Mouse (Mus musculus): ENCODE measurements around the gene Sycp3. TPM values are rescaled to one million over a fixed set of nuclear protein-coding genes. Genes with fewer than 3 reads are reported as not detected.
"Not testable (repeated sequence)": the region's sequence is repeated elsewhere in the genome, so short reads cannot be mapped to it uniquely, and the experiment has no call there.

Sycp3 gene
- polyA plus RNA-seq, 1 experiment = not detected

GRCm38 (mm10) chr10:88505256-88505655 is 45.9 kb downstream of the Sycp3 start:
- no peak overlapping the region for H3K27ac ChIP-seq (ENCODE audit: insufficient read depth, low read depth, low read length)
- TF ChIP-seq POLR2A (IDR thresholded peaks at IDR 0.05; ENCODE audit: insufficient read depth, low read depth, low read length) = no peak
- no peak for TF ChIP-seq CTCF (IDR thresholded peaks at IDR 0.05; ENCODE audit: insufficient read depth, low read depth, low read length)
- H3K4me3 ChIP-seq (ENCODE audit: insufficient read depth, low read depth, low read length) = no peak overlapping the region
- 86% methylated on average over 5 of the region's 5 CpGs for WGBS
- peaks cover 4% of the 10 kb centered on the region; the same call in 1 of the 2 replicates for H3K4me1 ChIP-seq (ENCODE audit: control insufficient read depth, insufficient read depth, low read length)

GRCm38 (mm10) chr10:88507691-88508143 is 48.3 kb downstream of the Sycp3 start:
- Histone ChIP-seq H3K4me3 (ENCODE audit: insufficient read depth, low read depth, low read length) (no peak overlapping the region), H3K4me1 (ENCODE audit: control insufficient read depth, insufficient read depth, low read length) (no peaks in the 10 kb centered on the region), H3K27ac (ENCODE audit: insufficient read depth, low read depth, low read length) (no peak overlapping the region)
- 94% methylated on average over 7 of the region's 7 CpGs for WGBS
- TF ChIP-seq CTCF (IDR thresholded peaks at IDR 0.05; ENCODE audit: insufficient read depth, low read depth, low read length) = no peak
- no peak for TF ChIP-seq POLR2A (IDR thresholded peaks at IDR 0.05; ENCODE audit: insufficient read depth, low read depth, low read length)

GRCm38 (mm10) chr10:88510503-88511271 is 51.3 kb downstream of the Sycp3 start:
- no peak overlapping the region for H3K27ac ChIP-seq (ENCODE audit: insufficient read depth, low read depth, low read length)
- WGBS = 58% methylated on average over 12 of the region's 12 CpGs
- H3K4me1 ChIP-seq (ENCODE audit: control insufficient read depth, insufficient read depth, low read length) = no peaks in the 10 kb centered on the region
- TF ChIP-seq POLR2A (IDR thresholded peaks at IDR 0.05; ENCODE audit: insufficient read depth, low read depth, low read length) (no peak), CTCF (IDR thresholded peaks at IDR 0.05; ENCODE audit: insufficient read depth, low read depth, low read length) (no peak)
- no peak overlapping the region for H3K4me3 ChIP-seq (ENCODE audit: insufficient read depth, low read depth, low read length)

GRCm38 (mm10) chr10:88511355-88511754 is 52.0 kb downstream of the Sycp3 start:
- H3K4me3 ChIP-seq (ENCODE audit: insufficient read depth, low read depth, low read length) = no peak overlapping the region
- no peak overlapping the region for H3K27ac ChIP-seq (ENCODE audit: insufficient read depth, low read depth, low read length)
- no peak for TF ChIP-seq POLR2A (IDR thresholded peaks at IDR 0.05; ENCODE audit: insufficient read depth, low read depth, low read length)
- no peak for TF ChIP-seq CTCF (IDR thresholded peaks at IDR 0.05; ENCODE audit: insufficient read depth, low read depth, low read length)
- WGBS = 88% methylated on average over 9 of the region's 9 CpGs
- no peaks in the 10 kb centered on the region for H3K4me1 ChIP-seq (ENCODE audit: control insufficient read depth, insufficient read depth, low read length)

GRCm38 (mm10) chr10:88513574-88514135 is 54.3 kb downstream of the Sycp3 start:
- H3K27ac ChIP-seq (ENCODE audit: insufficient read depth, low read depth, low read length) = no peak overlapping the region
- no peaks in the 10 kb centered on the region for H3K4me1 ChIP-seq (ENCODE audit: control insufficient read depth, insufficient read depth, low read length)
- no peak overlapping the region for H3K4me3 ChIP-seq (ENCODE audit: insufficient read depth, low read depth, low read length)
- TF ChIP-seq CTCF (IDR thresholded peaks at IDR 0.05; ENCODE audit: insufficient read depth, low read depth, low read length) = no peak
- no peak for TF ChIP-seq POLR2A (IDR thresholded peaks at IDR 0.05; ENCODE audit: insufficient read depth, low read depth, low read length)
- 82% methylated on average over 8 of the region's 8 CpGs for WGBS

GRCm38 (mm10) chr10:88514495-88514894 is 55.1 kb downstream of the Sycp3 start:
- TF ChIP-seq CTCF (IDR thresholded peaks at IDR 0.05; ENCODE audit: insufficient read depth, low read depth, low read length) = no peak
- no peak for TF ChIP-seq POLR2A (IDR thresholded peaks at IDR 0.05; ENCODE audit: insufficient read depth, low read depth, low read length)
- H3K27ac ChIP-seq (ENCODE audit: insufficient read depth, low read depth, low read length) = no peak overlapping the region
- no peaks in the 10 kb centered on the region for H3K4me1 ChIP-seq (ENCODE audit: control insufficient read depth, insufficient read depth, low read length)
- no peak overlapping the region for H3K4me3 ChIP-seq (ENCODE audit: insufficient read depth, low read depth, low read length)
- WGBS = 48% methylated on average over 2 of the region's 2 CpGs

GRCm38 (mm10) chr10:88515049-88515448 is 55.7 kb downstream of the Sycp3 start:
- not testable (repeated sequence) for H3K27ac ChIP-seq (ENCODE audit: insufficient read depth, low read depth, low read length); H3K4me3 ChIP-seq (ENCODE audit: insufficient read depth, low read depth, low read length); H3K4me1 ChIP-seq (ENCODE audit: control insufficient read depth, insufficient read depth, low read length)
- 88% methylated on average over 7 of the region's 7 CpGs for WGBS

- Histone ChIP-seq H3K27ac (ENCODE audit: insufficient read depth, low read depth, low read length) (no peak overlapping the region), H3K4me1 (ENCODE audit: control insufficient read depth, insufficient read depth, low read length) (no peaks in the 10 kb centered on the region), H3K4me3 (ENCODE audit: insufficient read depth, low read depth, low read length) (no peak overlapping the region)
- WGBS = 91% methylated on average over 8 of the region's 8 CpGs
- TF ChIP-seq CTCF (IDR thresholded peaks at IDR 0.05; ENCODE audit: insufficient read depth, low read depth, low read length) (no peak), POLR2A (IDR thresholded peaks at IDR 0.05; ENCODE audit: insufficient read depth, low read depth, low read length) (no peak)
These were observed 63.4 kb downstream of the Sycp3 start for GRCm38 (mm10) chr10:88522795-88523194.

Other genes starting within 250 kb of the Sycp3 start
- gene Dram1, start 80.5 kb upstream of the Sycp3 start, polyA plus RNA-seq (2012; ENCODE audit: insufficient read depth, insufficient read length, low replicate concordance, missing spikeins) = not detected in 2 replicates
- not detected in 2 replicates for gene Gnptab, start 80.4 kb upstream of the Sycp3 start, polyA plus RNA-seq (2012; ENCODE audit: insufficient read depth, insufficient read length, low replicate concordance, missing spikeins)
- not detected in 2 replicates for gene Chpt1, start 44.5 kb downstream of the Sycp3 start, polyA plus RNA-seq (2012; ENCODE audit: insufficient read depth, insufficient read length, low replicate concordance, missing spikeins)
- gene Mybpc1, start 145.6 kb downstream of the Sycp3 start, polyA plus RNA-seq (2012; ENCODE audit: insufficient read depth, insufficient read length, low replicate concordance, missing spikeins) = not detected in 2 replicates
- gene Spic, start 225.4 kb downstream of the Sycp3 start, polyA plus RNA-seq (2012; ENCODE audit: insufficient read depth, insufficient read length, low replicate concordance, missing spikeins) = not detected in 2 replicates